Mouse (Mus musculus) hindbrain, embryonic 10.5 days (tissue): ENCODE measurements around the gene Gphn. TPM values are rescaled to one million over a fixed set of nuclear protein-coding genes. Genes with fewer than 3 reads are reported as not detected.

Experiments used
- DNase-seq: peaks from one replicate; pipeline ENCODE4 v3.0.0-alpha.2; 2017; ENCODE audit warnings: low spot score
- H3K27ac ChIP-seq: fragments of 300-500 bp; sonication (generic); 2 replicates; pipeline ENCODE4 v1.5.1; 2016; ENCODE audit warnings: mild to moderate bottlenecking, moderate library complexity
- H3K27me3 ChIP-seq: fragments of 300-500 bp; sonication (generic); 2 replicates; pipeline ENCODE4 v1.6.1; 2016; ENCODE audit warnings: mild to moderate bottlenecking; ENCODE audit not compliant: poor library complexity, insufficient read depth, severe bottlenecking
- H3K36me3 ChIP-seq: fragments of 300-500 bp; sonication (generic); 2 replicates; pipeline ENCODE4 v1.6.1; 2016; ENCODE audit warnings: mild to moderate bottlenecking, moderate library complexity
- H3K4me1 ChIP-seq: fragments of 300-500 bp; sonication (generic); replicated peaks from 2 replicates; pipeline ENCODE4 v1.6.1; 2016; ENCODE audit warnings: mild to moderate bottlenecking
- H3K4me3 ChIP-seq: fragments of 300-500 bp; sonication (generic); 2 replicates; pipeline ENCODE4 v1.5.1; 2016; ENCODE audit warnings: mild to moderate bottlenecking, moderate library complexity
- H3K9me3 ChIP-seq: fragments of 300-500 bp; sonication (generic); 2 replicates; pipeline ENCODE4 v1.6.1; 2016; ENCODE audit warnings: mild to moderate bottlenecking, moderate library complexity
- WGBS: fragments of 180-500 bp; shearing (Covaris S2); methylation state at CpG from one replicate; pipeline ENCODE4 v1.1.7; 2016; 5-methylcytosine and 5-hydroxymethylcytosine counted together
- polyA plus RNA-seq: library from polyadenylated mRNA; unstranded; fragments of >200 nt; fragmentation: Nextera tagmentation; extraction: Ambion mirVana; gene quantifications from 2 replicates; pipeline ENCODE4 v1.2.1, GENCODE M21; 2016

Gphn gene
- polyA plus RNA-seq, 1 experiment from 2014 or later: 15.5 TPM

DNA sequence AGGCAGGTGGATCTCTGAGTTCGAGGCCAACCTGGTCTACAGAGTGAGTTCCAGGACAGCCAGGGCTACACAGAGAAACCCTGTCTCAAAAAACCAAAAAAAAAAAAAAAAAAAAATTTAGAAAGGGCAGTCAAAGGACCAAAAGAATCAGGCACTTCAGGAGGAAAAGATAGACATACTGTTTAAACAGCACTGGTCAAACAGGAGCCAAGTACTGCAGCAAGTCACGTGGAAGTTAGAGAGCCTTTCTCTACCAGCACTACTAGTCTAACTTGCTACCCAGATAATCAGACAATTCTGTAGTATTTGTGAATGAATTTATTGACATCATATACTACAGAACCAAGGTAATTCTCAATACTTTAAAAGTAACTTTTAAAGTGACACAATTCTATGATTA is 454.9 kb downstream of the Gphn start:
- H3K4me3 ChIP-seq: no peak overlapping the region
- H3K27me3 ChIP-seq: no peaks in the 10 kb centered on the region
- 86% methylated on average over 2 of the region's 2 CpGs for WGBS
- no peak overlapping the region for H3K27ac ChIP-seq
- no peaks in the 10 kb centered on the region for H3K9me3 ChIP-seq
- H3K4me1 ChIP-seq: no peaks in the 10 kb centered on the region
- no peak for DNase-seq
- no peaks in the 10 kb centered on the region for H3K36me3 ChIP-seq

DNA sequence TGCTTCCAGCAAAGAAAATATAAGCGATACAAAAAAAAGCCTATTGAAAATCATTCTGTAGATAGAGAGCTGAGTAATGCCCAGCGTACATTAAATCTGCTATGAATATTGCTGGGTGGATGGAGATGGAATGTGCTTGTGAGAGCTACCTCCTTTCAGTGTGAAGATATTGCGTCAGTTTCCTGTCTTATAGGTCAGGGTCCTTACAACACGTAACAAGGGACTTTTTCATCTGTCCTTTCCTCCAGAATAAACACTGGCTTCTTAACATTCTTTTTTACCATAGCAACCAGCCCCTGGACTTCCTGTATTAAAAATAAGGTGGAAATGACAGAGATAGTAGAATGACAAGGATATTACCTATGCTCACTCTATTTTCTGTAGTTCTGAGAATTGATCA is 456.1 kb downstream of the Gphn start:
- H3K4me3 ChIP-seq: no peak overlapping the region
- H3K27ac ChIP-seq: no peak overlapping the region
- 84% methylated on average over 4 of the region's 4 CpGs for WGBS
- no peaks in the 10 kb centered on the region for H3K27me3 ChIP-seq
- no peak for DNase-seq
- no peaks in the 10 kb centered on the region for H3K36me3 ChIP-seq
- no peaks in the 10 kb centered on the region for H3K9me3 ChIP-seq
- H3K4me1 ChIP-seq: no peaks in the 10 kb centered on the region

DNA sequence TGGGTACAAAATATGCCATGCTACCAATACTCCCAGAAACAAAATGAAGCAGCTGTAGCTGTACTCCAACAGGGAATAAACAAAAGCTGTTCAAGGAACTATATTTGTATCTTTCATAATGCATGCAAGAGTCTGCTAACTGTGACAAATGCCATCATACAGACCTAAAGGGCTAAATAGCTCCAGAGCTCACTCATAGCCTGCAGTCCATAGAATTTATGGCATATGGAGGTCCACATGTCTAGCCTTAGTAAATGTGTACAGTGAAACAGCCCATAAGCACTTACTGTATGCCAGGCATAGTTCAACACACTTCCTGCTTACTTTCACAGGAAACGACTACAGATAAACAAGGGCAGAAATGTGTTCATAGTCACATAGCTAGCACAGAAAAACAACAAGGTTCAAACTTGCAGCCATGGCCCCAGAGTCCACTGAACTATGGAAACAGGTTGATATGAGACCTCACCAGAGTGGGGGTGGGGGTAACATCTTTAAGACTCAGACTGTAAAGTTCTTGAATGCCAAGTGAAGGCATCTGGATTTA is 459.6 kb downstream of the Gphn start:
- no peaks in the 10 kb centered on the region for H3K27me3 ChIP-seq
- H3K36me3 ChIP-seq: no peaks in the 10 kb centered on the region
- no peaks in the 10 kb centered on the region for H3K4me1 ChIP-seq
- H3K9me3 ChIP-seq: no peaks in the 10 kb centered on the region
- DNase-seq: no peak
- H3K4me3 ChIP-seq: no peak overlapping the region
- no peak overlapping the region for H3K27ac ChIP-seq
- 85% methylated on average over 1 of the region's 1 CpGs for WGBS

DNA sequence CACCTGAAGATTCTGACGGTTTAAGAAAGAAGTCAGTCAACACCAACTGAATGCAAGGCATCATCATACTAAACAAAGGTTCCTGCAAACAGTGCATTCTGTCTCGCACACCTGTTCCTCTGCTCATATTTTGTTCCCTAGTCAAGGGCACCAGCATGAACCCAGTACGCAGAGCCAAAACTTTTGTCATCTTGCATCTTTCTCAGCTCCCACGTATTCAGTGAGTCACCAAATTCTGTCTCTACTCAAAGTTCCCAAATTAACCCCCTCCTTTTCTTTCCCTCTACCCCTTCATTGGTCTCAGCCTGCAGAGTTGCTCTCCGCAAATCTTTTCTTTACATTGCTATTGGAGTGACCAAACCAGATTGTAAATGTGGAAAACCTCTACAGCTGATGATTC is 462.7 kb downstream of the Gphn start:
- Histone ChIP-seq H3K27me3 (no peaks in the 10 kb centered on the region), H3K27ac (no peak overlapping the region), H3K4me1 (no peaks in the 10 kb centered on the region), H3K36me3 (no peaks in the 10 kb centered on the region), H3K4me3 (no peak overlapping the region), H3K9me3 (no peaks in the 10 kb centered on the region)
- no peak for DNase-seq
- 90% methylated on average over 5 of the region's 5 CpGs for WGBS

DNA sequence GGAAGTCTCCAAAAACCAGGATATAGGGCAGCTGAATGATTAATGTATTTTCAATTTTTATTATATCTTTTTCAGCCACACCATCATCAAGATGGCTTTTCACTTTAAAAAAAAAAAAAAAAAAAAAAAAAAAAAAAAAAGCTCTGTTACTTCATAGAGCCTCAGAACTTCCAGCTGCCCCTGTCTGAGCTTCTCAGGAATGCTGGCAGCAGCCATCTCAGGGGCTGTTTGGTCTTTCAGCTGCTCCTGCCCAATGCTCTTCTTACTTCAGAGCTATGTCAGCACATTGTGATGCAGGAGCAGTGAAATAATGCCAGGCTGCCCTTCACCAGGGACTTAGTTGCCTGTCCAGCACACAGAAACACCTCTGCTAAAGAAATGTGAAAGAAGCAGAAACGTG is 465.1 kb downstream of the Gphn start, which contains the start of gene Fam71d:
Gene Fam71d (plus strand): TSS at position 211 of the 400 bp plus-strand sequence.
- DNase-seq: no peak
- no peak within 1 kb of the TSS for H3K4me3 ChIP-seq
- no peak within 1 kb of the TSS for H3K27ac ChIP-seq
- H3K4me1 ChIP-seq: no peaks in the 10 kb centered on the region
- 70% methylated on average over 1 of the region's 1 CpGs for WGBS
- no peaks in the 10 kb centered on the region for H3K27me3 ChIP-seq
- no peaks in the 10 kb centered on the region for H3K9me3 ChIP-seq
- no peaks in the 10 kb centered on the region for H3K36me3 ChIP-seq

DNA sequence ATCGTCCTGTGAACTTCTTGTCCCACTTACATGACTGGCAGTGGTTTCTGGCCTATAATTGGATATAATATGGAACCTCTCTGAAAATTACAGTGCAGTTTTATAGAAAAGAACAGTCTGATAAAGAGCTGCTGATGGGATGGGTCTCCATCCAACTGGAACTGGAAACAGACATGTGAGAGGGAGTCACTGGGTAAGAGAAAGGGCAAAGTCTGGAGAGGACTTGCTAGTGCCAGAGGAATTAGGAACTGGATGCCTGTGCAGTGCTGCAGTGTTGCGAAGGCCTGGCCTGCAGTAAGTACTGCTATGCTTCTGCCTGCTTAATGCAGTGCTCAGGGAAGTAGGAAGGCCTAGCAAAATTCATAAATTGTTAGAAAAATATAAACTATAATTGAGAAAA is 467.1 kb downstream of the Gphn start:
- Histone ChIP-seq H3K9me3 (no peaks in the 10 kb centered on the region), H3K36me3 (no peaks in the 10 kb centered on the region), H3K27ac (no peak overlapping the region), H3K4me3 (no peak overlapping the region), H3K27me3 (no peaks in the 10 kb centered on the region), H3K4me1 (no peaks in the 10 kb centered on the region)
- WGBS: 88% methylated on average over 2 of the region's 2 CpGs
- DNase-seq: no peak

DNA sequence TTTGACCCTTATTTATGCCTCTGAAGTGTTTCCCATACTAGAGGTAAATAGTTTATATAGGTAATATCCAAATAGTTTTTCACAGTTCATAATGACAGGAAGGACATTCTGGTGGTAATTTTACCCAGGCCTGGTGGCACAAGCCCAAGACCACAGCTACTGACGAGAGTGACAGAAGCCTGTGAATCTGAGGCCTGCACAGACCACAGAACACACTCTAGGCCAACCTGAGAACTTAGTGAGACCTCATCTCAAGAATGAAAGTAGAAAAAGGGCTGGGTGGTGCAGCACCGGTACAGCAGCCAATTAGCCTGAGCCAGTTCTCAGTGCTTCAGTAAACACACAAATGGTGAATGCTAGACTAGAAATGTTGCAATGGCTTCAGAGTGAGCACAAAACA is 491.6 kb downstream of the Gphn start:
- H3K27me3 ChIP-seq: no peaks in the 10 kb centered on the region
- no peak overlapping the region for H3K27ac ChIP-seq
- WGBS: 81% methylated on average over 2 of the region's 2 CpGs
- H3K9me3 ChIP-seq: no peaks in the 10 kb centered on the region
- no peak overlapping the region for H3K4me3 ChIP-seq
- H3K4me1 ChIP-seq: no peaks in the 10 kb centered on the region
- DNase-seq: no peak
- H3K36me3 ChIP-seq: no peaks in the 10 kb centered on the region

DNA sequence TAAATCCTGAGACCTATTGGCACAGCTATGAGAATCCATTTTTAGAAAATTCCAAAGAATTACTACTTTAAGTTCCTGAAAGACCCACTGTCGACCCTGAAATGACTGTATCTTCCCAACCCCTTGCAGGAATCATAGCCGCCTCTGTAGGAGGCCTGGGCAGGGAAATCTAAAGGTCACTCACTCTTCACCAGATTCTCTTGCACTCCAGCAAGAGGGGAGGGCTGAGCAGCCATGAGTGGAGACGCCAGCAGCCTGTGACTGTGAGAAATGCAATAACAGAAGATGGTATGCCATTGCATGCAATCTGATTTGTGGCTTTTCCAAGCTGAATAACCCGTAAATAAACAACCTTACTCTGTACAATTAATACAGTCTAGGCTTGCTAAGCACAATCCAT is 501.5 kb downstream of the Gphn start:
- Histone ChIP-seq H3K36me3 (no peaks in the 10 kb centered on the region), H3K27ac (no peak overlapping the region), H3K9me3 (no peaks in the 10 kb centered on the region), H3K4me3 (no peak overlapping the region), H3K4me1 (no peaks in the 10 kb centered on the region), H3K27me3 (no peaks in the 10 kb centered on the region)
- WGBS: 57% methylated on average over 4 of the region's 4 CpGs
- no peak for DNase-seq

Other genes starting within 250 kb of the Gphn start
- not detected in 2 replicates for gene Gm6657, start 32.1 kb upstream of the Gphn start, polyA plus RNA-seq